Mouse (Mus musculus): ENCODE results near the gene Nav2. TPM values are rescaled to one million over a fixed set of nuclear protein-coding genes. Genes with fewer than 3 reads are reported as not detected.

The Nav2 gene
- polyA plus RNA-seq, 1 experiment: 38.5 TPM

DNA sequence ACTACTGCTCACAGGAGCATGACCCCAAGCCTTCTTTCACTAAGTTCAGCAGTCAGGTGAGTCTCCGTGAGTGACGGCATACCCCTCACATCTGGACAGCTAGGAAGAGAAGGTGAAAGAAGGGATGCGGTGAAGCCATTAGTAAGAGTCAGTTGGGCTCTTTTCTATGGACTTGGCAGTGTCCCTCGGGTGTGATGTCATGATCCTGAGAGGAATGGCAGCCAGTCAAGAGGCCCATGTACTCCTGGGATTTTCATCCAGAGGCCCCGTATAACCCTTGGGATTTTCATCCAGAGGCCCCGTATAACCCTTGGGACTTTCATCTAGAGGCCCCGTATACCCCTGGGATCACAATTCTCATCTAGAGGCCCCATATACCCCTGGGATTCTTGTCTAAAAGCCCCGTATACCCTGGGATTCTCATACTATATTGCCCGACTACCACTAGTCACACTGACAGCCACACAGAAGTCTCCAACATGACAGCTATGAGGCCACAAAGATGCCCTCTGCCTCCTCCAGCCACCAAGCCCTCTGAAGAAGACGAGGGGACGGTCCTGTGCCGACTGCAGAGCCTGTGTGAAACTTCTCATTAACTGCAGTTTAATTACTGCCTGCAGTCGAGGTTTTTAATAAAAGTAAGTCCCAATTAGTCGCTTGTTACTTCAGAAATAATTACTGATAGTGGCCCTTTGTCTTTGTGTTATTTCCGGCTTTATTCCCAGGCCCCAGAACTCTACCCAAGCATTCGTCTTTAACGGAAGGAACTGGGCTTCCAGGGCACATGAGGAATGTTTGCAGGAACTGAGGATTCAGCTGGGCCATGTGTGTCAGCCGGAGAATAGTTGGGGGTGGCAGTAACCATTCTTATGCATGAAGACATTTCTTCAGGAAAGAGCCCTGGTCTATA, 251.4 kb downstream of the Nav2 start:
- H3K27ac ChIP-seq (ENCODE audit: insufficient read depth, low read length): no peak overlapping the region
- H3K4me3 ChIP-seq (ENCODE audit: insufficient read depth, low read length): no peak overlapping the region
- TF ChIP-seq POLR2A (IDR thresholded peaks at IDR 0.05; ENCODE audit: extremely low read depth, insufficient read depth, low read length) (no peak), CTCF (IDR thresholded peaks at IDR 0.05; ENCODE audit: extremely low read depth, insufficient read depth, low read length) (no peak)
- peaks cover 6% of the 10 kb centered on the region; the same call in 1 of the 2 replicates for H3K4me1 ChIP-seq (ENCODE audit: control insufficient read depth, insufficient read depth, low read length)

DNA sequence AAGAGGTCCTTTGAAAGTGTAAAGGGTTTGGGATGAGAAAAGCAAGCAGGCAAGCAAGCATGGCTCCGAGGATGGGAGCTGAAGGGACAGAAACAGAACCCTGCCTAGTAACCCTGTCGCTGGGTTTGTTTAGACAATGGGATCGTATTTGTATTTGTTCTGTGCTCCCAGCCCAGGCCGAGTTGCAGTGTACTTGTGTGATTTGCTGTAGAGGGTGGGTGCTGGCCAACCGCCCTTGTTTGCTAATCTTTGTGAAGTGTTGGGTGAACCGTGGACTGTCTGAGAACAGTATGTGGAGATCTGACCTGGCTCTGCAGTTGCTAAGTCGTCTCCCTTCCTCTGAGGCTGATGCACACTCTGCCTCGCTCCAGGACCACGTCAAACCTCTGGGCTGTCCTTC, 253.6 kb downstream of the Nav2 start:
- Histone ChIP-seq H3K4me3 (ENCODE audit: insufficient read depth, low read length) (no peak overlapping the region), H3K4me1 (ENCODE audit: control insufficient read depth, insufficient read depth, low read length) (peaks cover 6% of the 10 kb centered on the region; the same call in 1 of the 2 replicates), H3K27ac (ENCODE audit: insufficient read depth, low read length) (no peak overlapping the region)
- TF ChIP-seq POLR2A (IDR thresholded peaks at IDR 0.05; ENCODE audit: extremely low read depth, insufficient read depth, low read length): no peak
- TF ChIP-seq CTCF (IDR thresholded peaks at IDR 0.05; ENCODE audit: extremely low read depth, insufficient read depth, low read length): no peak

DNA sequence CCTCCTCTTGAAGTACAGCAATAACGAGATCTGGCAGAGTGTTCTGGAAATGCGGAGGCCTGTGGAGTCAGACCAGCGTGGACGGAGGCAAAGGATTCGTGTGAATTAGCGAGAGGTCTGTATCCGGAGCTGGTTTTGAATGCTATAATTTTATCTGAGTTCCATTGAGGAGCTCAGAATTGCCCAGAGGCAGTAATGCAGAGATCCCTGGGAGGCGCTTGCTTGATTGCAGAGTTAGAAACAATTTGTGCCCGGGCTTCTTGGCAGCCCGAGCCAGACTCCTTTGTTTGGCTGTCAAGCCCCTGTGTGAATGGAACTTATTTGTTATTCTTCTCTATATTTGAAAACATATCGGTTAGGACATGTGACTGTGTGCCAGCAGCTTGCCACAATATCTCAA, 255.3 kb downstream of the Nav2 start:
- TF ChIP-seq POLR2A (IDR thresholded peaks at IDR 0.05; ENCODE audit: extremely low read depth, insufficient read depth, low read length) (no peak), CTCF (IDR thresholded peaks at IDR 0.05; ENCODE audit: extremely low read depth, insufficient read depth, low read length) (no peak)
- H3K4me1 ChIP-seq (ENCODE audit: control insufficient read depth, insufficient read depth, low read length): peaks cover 7% of the 10 kb centered on the region; the same call in 1 of the 2 replicates
- no peak overlapping the region for H3K4me3 ChIP-seq (ENCODE audit: insufficient read depth, low read length)
- no peak overlapping the region for H3K27ac ChIP-seq (ENCODE audit: insufficient read depth, low read length)

DNA sequence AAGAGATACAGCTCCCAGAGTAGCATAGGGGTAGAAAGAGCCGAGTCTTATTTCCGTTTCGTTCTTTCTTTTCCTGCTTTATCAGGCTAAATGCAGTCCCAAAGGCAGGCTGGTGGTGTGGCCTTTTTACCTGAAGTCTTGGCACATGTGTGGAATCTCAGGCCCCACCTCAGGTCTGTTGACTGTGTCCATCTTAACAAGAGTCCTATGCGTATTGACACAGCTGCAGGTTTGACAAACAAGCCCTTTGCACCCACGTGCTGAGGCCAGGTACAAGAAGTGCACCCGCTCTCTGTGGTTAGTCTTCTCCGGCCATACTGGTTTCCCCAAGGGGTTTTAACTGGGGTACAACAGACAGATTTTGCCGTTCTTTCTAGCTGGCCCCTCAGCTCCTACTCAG, 256.4 kb downstream of the Nav2 start:
- Histone ChIP-seq H3K4me3 (ENCODE audit: insufficient read depth, low read length) (no peak overlapping the region), H3K27ac (ENCODE audit: insufficient read depth, low read length) (no peak overlapping the region), H3K4me1 (ENCODE audit: control insufficient read depth, insufficient read depth, low read length) (peaks cover 6% of the 10 kb centered on the region; the same call in 1 of the 2 replicates)
- TF ChIP-seq CTCF (IDR thresholded peaks at IDR 0.05; ENCODE audit: extremely low read depth, insufficient read depth, low read length): no peak
- TF ChIP-seq POLR2A (IDR thresholded peaks at IDR 0.05; ENCODE audit: extremely low read depth, insufficient read depth, low read length): no peak

DNA sequence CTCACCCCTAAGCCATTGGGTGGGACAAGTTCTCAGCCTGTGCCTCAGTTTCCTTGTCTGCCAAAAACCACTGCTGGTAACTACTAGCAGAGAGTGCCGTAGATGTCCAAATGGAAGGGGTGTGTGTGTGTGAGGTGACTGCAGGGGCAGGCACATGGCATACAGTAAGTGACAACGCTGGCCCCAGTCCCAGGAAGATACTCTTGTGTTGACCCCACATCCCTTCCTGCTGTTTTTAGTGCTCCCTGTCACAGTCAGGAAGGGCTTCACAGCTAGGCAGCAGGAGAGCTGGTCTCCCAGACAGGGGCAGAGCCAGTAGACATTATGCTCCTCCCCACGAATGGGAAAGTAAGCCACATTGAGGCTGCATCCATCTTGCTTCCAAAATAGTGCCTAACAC, 264.4 kb downstream of the Nav2 start:
- Histone ChIP-seq H3K4me1 (ENCODE audit: control insufficient read depth, insufficient read depth, low read length) (peaks cover 7% of the 10 kb centered on the region), H3K4me3 (ENCODE audit: insufficient read depth, low read length) (no peak overlapping the region), H3K27ac (ENCODE audit: insufficient read depth, low read length) (no peak overlapping the region)
- TF ChIP-seq CTCF (IDR thresholded peaks at IDR 0.05; ENCODE audit: extremely low read depth, insufficient read depth, low read length): no peak
- TF ChIP-seq POLR2A (IDR thresholded peaks at IDR 0.05; ENCODE audit: extremely low read depth, insufficient read depth, low read length): no peak

DNA sequence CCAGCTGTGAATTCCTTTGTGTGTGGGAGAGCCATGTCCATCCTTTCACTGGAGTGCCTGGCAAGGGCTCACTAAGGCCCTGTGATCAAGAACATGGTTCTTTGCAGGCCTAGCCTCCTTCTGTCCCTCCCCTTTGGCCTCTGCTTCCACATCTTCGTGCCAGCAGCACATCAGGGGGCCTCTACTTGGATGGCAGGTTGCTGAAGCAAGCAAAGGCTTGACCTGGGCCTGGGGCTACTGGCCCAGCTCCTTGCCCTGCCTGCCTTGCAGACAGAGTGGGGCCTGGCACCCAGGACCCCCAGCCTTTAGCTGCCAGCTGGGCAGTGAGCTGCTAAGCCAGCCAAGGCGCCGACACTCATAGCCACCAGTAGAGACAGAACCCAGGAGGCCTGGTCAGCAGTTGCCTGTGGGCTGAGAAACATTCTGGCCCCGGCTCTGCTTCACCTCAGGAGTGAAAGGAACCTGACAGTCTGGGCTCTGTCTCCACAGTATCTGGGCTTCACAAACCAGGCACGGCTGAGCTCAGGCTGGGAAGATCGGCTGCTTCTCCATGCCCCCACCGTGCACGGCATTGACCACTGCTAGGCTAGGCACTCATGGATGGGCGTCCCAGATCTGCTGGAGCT, 267.4 kb downstream of the Nav2 start:
- TF ChIP-seq POLR2A (IDR thresholded peaks at IDR 0.05; ENCODE audit: extremely low read depth, insufficient read depth, low read length) (no peak), CTCF (IDR thresholded peaks at IDR 0.05; ENCODE audit: extremely low read depth, insufficient read depth, low read length) (no peak)
- H3K27ac ChIP-seq (ENCODE audit: insufficient read depth, low read length): no peak overlapping the region
- no peak overlapping the region for H3K4me3 ChIP-seq (ENCODE audit: insufficient read depth, low read length)
- H3K4me1 ChIP-seq (ENCODE audit: control insufficient read depth, insufficient read depth, low read length): peaks cover 11% of the 10 kb centered on the region

DNA sequence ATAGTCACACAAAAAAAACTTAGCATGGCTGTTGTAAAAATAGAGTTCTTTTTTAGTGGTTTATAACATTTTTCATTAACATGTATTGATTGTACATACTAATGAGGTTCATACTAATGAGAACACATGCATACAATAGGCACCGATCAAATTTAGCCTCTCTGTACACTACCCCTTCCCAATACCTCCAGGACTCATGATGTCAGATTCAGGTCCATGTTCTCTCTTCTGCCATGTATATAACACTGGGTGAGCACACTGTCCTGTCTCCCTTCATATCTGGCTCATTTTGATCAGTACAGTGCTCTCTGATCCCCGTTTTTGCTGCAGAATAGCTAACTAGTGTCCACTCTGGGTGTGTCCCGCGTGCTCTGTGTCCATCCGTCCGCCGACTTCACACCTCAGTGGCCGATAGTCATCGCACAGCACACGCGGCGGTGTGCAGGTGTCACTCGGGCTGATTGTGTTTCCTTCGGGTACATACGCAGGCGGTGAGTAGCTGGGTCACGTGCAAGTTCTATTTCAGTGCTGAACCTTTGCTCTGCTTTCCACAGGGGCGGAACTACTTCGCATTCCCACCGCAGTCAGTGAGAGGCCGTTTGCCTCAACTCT, 268.2 kb downstream of the Nav2 start:
- TF ChIP-seq POLR2A (IDR thresholded peaks at IDR 0.05; ENCODE audit: extremely low read depth, insufficient read depth, low read length) (0 out of 2 replicates have a peak, but pooled peaks have one; percentile 10), CTCF (IDR thresholded peaks at IDR 0.05; ENCODE audit: extremely low read depth, insufficient read depth, low read length) (no peak)
- Histone ChIP-seq H3K4me3 (ENCODE audit: insufficient read depth, low read length) (no peak overlapping the region), H3K4me1 (ENCODE audit: control insufficient read depth, insufficient read depth, low read length) (peaks cover 14% of the 10 kb centered on the region), H3K27ac (ENCODE audit: insufficient read depth, low read length) (no peak overlapping the region)

DNA sequence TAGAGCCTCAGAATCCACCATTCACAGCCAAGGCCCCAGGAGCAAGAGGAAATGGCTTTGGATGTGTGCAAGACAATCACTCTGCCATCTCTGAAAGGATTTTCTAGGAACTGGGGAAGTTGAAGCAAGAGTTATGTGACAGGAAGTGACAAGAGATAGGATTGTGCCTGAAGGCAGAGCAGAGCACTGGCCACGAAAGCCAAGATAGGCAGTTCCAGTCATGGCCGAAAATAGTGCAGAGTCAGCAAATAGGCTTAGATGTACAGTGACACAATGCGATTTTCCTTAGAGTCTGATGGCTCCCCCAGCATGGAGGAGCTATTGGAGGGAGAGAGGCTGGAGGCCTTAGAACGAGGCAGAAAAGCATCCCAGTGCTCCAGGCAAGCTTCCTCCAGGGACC, 269.7 kb downstream of the Nav2 start:
- Histone ChIP-seq H3K27ac (ENCODE audit: insufficient read depth, low read length) (no peak overlapping the region), H3K4me3 (ENCODE audit: insufficient read depth, low read length) (no peak overlapping the region), H3K4me1 (ENCODE audit: control insufficient read depth, insufficient read depth, low read length) (peaks cover 14% of the 10 kb centered on the region)
- TF ChIP-seq POLR2A (IDR thresholded peaks at IDR 0.05; ENCODE audit: extremely low read depth, insufficient read depth, low read length): no peak
- TF ChIP-seq CTCF (IDR thresholded peaks at IDR 0.05; ENCODE audit: extremely low read depth, insufficient read depth, low read length): no peak

DNA sequence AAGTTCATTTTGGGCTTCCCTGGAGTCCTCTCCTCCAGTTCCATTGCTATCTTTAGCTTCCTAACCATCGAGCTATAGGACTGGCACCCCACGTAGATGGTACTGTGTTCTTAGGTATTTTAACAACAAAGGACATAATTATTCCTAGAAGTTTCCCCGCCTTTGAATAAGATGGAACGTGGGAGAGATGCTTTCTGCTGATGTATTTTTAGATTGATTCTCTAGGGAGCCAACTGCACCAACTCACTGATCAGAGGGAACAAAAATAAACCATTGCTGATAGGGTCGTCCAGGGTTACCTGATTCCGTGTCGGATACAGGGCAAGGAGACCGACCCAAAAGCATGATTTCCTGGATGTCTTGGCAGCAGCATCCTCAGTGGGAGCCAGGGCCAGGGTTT, 272.5 kb downstream of the Nav2 start:
- no peak for TF ChIP-seq CTCF (IDR thresholded peaks at IDR 0.05; ENCODE audit: extremely low read depth, insufficient read depth, low read length)
- H3K27ac ChIP-seq (ENCODE audit: insufficient read depth, low read length): 0 out of 2 replicates have a peak overlapping the region, but pooled peaks have one; percentile 2
- no peak overlapping the region for H3K4me3 ChIP-seq (ENCODE audit: insufficient read depth, low read length)
- peaks cover 17% of the 10 kb centered on the region for H3K4me1 ChIP-seq (ENCODE audit: control insufficient read depth, insufficient read depth, low read length)

Measured in cortical plate, adult 2 months (tissue).